Mouse (Mus musculus): Measurements from ENCODE around the gene Smyd5. TPM values are rescaled to one million over a fixed set of nuclear protein-coding genes. Genes with fewer than 3 reads are reported as not detected.

Gene Smyd5
- polyA plus RNA-seq, 2 experiments from 2014 or later, result 23.2 to 45.4 TPM

Other genes starting within 250 kb of the Smyd5 start
- gene Emx1, start 244.6 kb upstream of the Smyd5 start, polyA plus RNA-seq (2017; shearing (Covaris generic)), result not detected
- gene Sfxn5, start 98.6 kb upstream of the Smyd5 start, polyA plus RNA-seq (2017; shearing (Covaris generic)), result 1 to 10 TPM; 2.9 to 3.1 TPM
- gene Rab11fip5, start 57.4 kb upstream of the Smyd5 start, polyA plus RNA-seq (2017; shearing (Covaris generic)), result under 1 TPM; 0.14 to 0.42 TPM
- gene Noto, start 8.1 kb upstream of the Smyd5 start, polyA plus RNA-seq (2017; shearing (Covaris generic)), result not detected
- gene Cct7, start 19.5 kb downstream of the Smyd5 start, polyA plus RNA-seq (2017; shearing (Covaris generic)), result 100 to 1,000 TPM; 315 to 339 TPM
- 10 to 100 TPM; 16.2 to 17.7 TPM for gene Pradc1, start 20.0 kb downstream of the Smyd5 start, polyA plus RNA-seq (2017; shearing (Covaris generic))
- under 1 TPM; 0.08 to 0.15 TPM for gene Fbxo41, start 71.0 kb downstream of the Smyd5 start, polyA plus RNA-seq (2017; shearing (Covaris generic))
- not detected for gene Egr4, start 81.6 kb downstream of the Smyd5 start, polyA plus RNA-seq (2017; shearing (Covaris generic))
- 1 to 10 TPM; 2.2 to 2.6 TPM for gene Alms1, start 155.5 kb downstream of the Smyd5 start, polyA plus RNA-seq (2017; shearing (Covaris generic))

Data from CD4-positive, CD25-positive, alpha-beta regulatory T cell, adult 4 months (primary cell).